Mouse (Mus musculus) hindbrain, embryonic 11.5 days (tissue): ENCODE measurements around the gene Gdf11. TPM values are rescaled to one million over a fixed set of nuclear protein-coding genes. Genes with fewer than 3 reads are reported as not detected.

Experiments used
- ATAC-seq: fragments of 200-750 bp; cut with Nextera tagmentation; 2 replicates; pipeline ENCODE4 v1.8.0; 2017; ENCODE audit warnings: mild to moderate bottlenecking, moderate TSS enrichment, moderate library complexity; ENCODE audit not compliant: low FRiP score
- DNase-seq: peaks from one replicate; pipeline ENCODE4 v3.0.0-alpha.2; 2015; ENCODE audit warnings: low spot score
- H3K27ac ChIP-seq: fragments of 300-500 bp; sonication (generic); 2 replicates; pipeline ENCODE4 v1.5.1; 2014; ENCODE audit warnings: mild to moderate bottlenecking, low read depth, low read length
- H3K27me3 ChIP-seq: fragments of 300-500 bp; sonication (generic); 2 replicates; pipeline ENCODE4 v1.6.1; 2014; ENCODE audit warnings: mild to moderate bottlenecking, low read length, moderate library complexity, mixed read lengths; ENCODE audit not compliant: control insufficient read depth, insufficient read depth
- H3K36me3 ChIP-seq: fragments of 300-500 bp; sonication (generic); 2 replicates; pipeline ENCODE4 v1.6.1; 2014; ENCODE audit warnings: mild to moderate bottlenecking, low read length, moderate library complexity, mixed read lengths; ENCODE audit not compliant: control insufficient read depth, insufficient read depth
- H3K4me1 ChIP-seq: fragments of 300-500 bp; sonication (generic); replicated peaks from 2 replicates; pipeline ENCODE4 v1.6.1; 2014; ENCODE audit warnings: low read length, mixed read lengths; ENCODE audit not compliant: control insufficient read depth, insufficient read depth
- H3K4me2 ChIP-seq: fragments of 300-500 bp; sonication (generic); replicated peaks from 2 replicates; pipeline ENCODE4 v1.6.1; 2014; ENCODE audit warnings: mild to moderate bottlenecking, low read depth, low read length
- H3K4me3 ChIP-seq: fragments of 300-500 bp; sonication (generic); 2 replicates; pipeline ENCODE4 v1.5.1; 2014; ENCODE audit warnings: low read depth, low read length
- H3K9ac ChIP-seq: fragments of 300-500 bp; sonication (generic); 2 replicates; pipeline ENCODE4 v1.6.1; 2014; ENCODE audit warnings: low read depth, low read length
- H3K9me3 ChIP-seq: fragments of 300-500 bp; sonication (generic); 2 replicates; pipeline ENCODE4 v1.6.1; 2016; ENCODE audit warnings: low read length; ENCODE audit not compliant: control insufficient read depth
- WGBS: fragments of 180-500 bp; shearing (Covaris S2); extraction: QIAGEN DNeasy Blood & Tissue Kit; methylation state at CpG from one replicate; pipeline ENCODE4 v1.1.7; 2014; 5-methylcytosine and 5-hydroxymethylcytosine counted together
- polyA plus RNA-seq: library from polyadenylated mRNA; unstranded; fragments of >200 nt; fragmentation: Nextera tagmentation; extraction: Ambion mirVana; gene quantifications from 2 replicates; pipeline ENCODE4 v1.2.1, GENCODE M21; 2014

Gene Gdf11
- polyA plus RNA-seq, 1 experiment from 2014 or later: 10.5 TPM

GRCm38 (mm10) chr10:128843260-128843659 lies 48.3 kb downstream of the Gdf11 start:
- DNase-seq (no peak), ATAC-seq (no peak)
- H3K27me3 ChIP-seq: no peaks in the 10 kb centered on the region
- H3K9me3 ChIP-seq: no peaks in the 10 kb centered on the region
- 94% methylated on average over 5 of the region's 5 CpGs for WGBS
- H3K27ac ChIP-seq: no peak overlapping the region
- H3K4me2 ChIP-seq: no peak overlapping the region
- no peak overlapping the region for H3K9ac ChIP-seq
- no peaks in the 10 kb centered on the region for H3K4me1 ChIP-seq
- no peak overlapping the region for H3K4me3 ChIP-seq
- H3K36me3 ChIP-seq: 0 out of 2 replicates have a peak, but pooled peaks cover 5% of the 10 kb centered on the region

GRCm38 (mm10) chr10:128840612-128841011 lies 50.9 kb downstream of the Gdf11 start:
- Histone ChIP-seq H3K4me2 (no peak overlapping the region), H3K27ac (no peak overlapping the region), H3K4me1 (no peaks in the 10 kb centered on the region), H3K36me3 (0 out of 2 replicates have a peak, but pooled peaks cover 5% of the 10 kb centered on the region), H3K27me3 (no peaks in the 10 kb centered on the region), H3K9me3 (no peaks in the 10 kb centered on the region), H3K9ac (no peak overlapping the region), H3K4me3 (no peak overlapping the region)
- DNase-seq (no peak), ATAC-seq (no peak)

GRCm38 (mm10) chr10:128839434-128839833 lies 52.1 kb downstream of the Gdf11 start:
- Histone ChIP-seq H3K36me3 (0 out of 2 replicates have a peak, but pooled peaks cover 5% of the 10 kb centered on the region), H3K4me1 (no peaks in the 10 kb centered on the region), H3K4me2 (no peak overlapping the region), H3K9ac (no peak overlapping the region), H3K9me3 (no peaks in the 10 kb centered on the region), H3K27ac (no peak overlapping the region), H3K4me3 (no peak overlapping the region), H3K27me3 (no peaks in the 10 kb centered on the region)
- ATAC-seq: no peak
- no peak for DNase-seq

- DNase-seq (no peak), ATAC-seq (no peak)
- peaks cover 3% of the 10 kb centered on the region; the same call in 1 of the 2 replicates for H3K36me3 ChIP-seq
These were observed 54.1 kb downstream of the Gdf11 start for GRCm38 (mm10) chr10:128837400-128837799.

More at GRCm38 (mm10) chr10:128837400-128837799, 54.1 kb downstream of the Gdf11 start:
- Histone ChIP-seq H3K9ac (no peak overlapping the region), H3K27me3 (no peaks in the 10 kb centered on the region), H3K9me3 (no peaks in the 10 kb centered on the region), H3K4me1 (no peaks in the 10 kb centered on the region), H3K4me3 (no peak overlapping the region), H3K27ac (no peak overlapping the region), H3K4me2 (no peak overlapping the region)

Other genes with a start within 250 kb of the Gdf11 start
- gene Ikzf4, start 245.7 kb downstream of the Gdf11 start, polyA plus RNA-seq: 4.3 and 4.9 TPM in 2 replicates
- gene Suox, start 217.6 kb downstream of the Gdf11 start, polyA plus RNA-seq: 12.0 and 14.8 TPM in 2 replicates
- gene Rab5b, start 195.5 kb downstream of the Gdf11 start, polyA plus RNA-seq: 76.0 and 83.0 TPM in 2 replicates
- gene Pmel, start 187.5 kb downstream of the Gdf11 start, polyA plus RNA-seq: 4.5 and 5.8 TPM in 2 replicates
- 75.2 and 86.5 TPM in 2 replicates for gene Cdk2, start 186.7 kb downstream of the Gdf11 start, polyA plus RNA-seq
- 5.0 and 6.2 TPM in 2 replicates for gene Dgka, start 146.9 kb downstream of the Gdf11 start, polyA plus RNA-seq
- gene Pym1, start 143.8 kb downstream of the Gdf11 start, polyA plus RNA-seq: 44.5 and 48.3 TPM in 2 replicates
- 0.27 and 0.49 TPM in 2 replicates for gene Mmp19, start 100.8 kb downstream of the Gdf11 start, polyA plus RNA-seq
- gene Dnajc14, start 87.7 kb downstream of the Gdf11 start, polyA plus RNA-seq: 31.8 and 34.7 TPM in 2 replicates
- 14.2 and 16.3 TPM in 2 replicates for gene Tmem198b, start 87.3 kb downstream of the Gdf11 start, polyA plus RNA-seq
- 282 and 286 TPM in 2 replicates for gene Sarnp, start 74.4 kb downstream of the Gdf11 start, polyA plus RNA-seq
- gene Ormdl2, start 70.1 kb downstream of the Gdf11 start, polyA plus RNA-seq: 64.8 and 66.4 TPM in 2 replicates
- 215 and 216 TPM in 2 replicates for gene Cd63, start 9.3 kb upstream of the Gdf11 start, polyA plus RNA-seq
- 11.6 and 12.1 TPM in 2 replicates for gene Rdh5, start 31.2 kb upstream of the Gdf11 start, polyA plus RNA-seq
- 260 and 269 TPM in 2 replicates for gene Bloc1s1, start 32.3 kb upstream of the Gdf11 start, polyA plus RNA-seq
- gene Itga7, start 42.1 kb upstream of the Gdf11 start, polyA plus RNA-seq: 1.7 and 3.0 TPM in 2 replicates
- gene Mettl7b, start 69.3 kb upstream of the Gdf11 start, polyA plus RNA-seq: not detected in 2 replicates
- gene Olfr9, start 97.7 kb upstream of the Gdf11 start, polyA plus RNA-seq: not detected in 2 replicates
- gene Olfr763, start 119.1 kb upstream of the Gdf11 start, polyA plus RNA-seq: not detected in 2 replicates
- gene Olfr764-ps1, start 148.2 kb upstream of the Gdf11 start, polyA plus RNA-seq: not detected in 2 replicates
- not detected in 2 replicates for gene Olfr765, start 158.3 kb upstream of the Gdf11 start, polyA plus RNA-seq
- gene Olfr766-ps1, start 177.3 kb upstream of the Gdf11 start, polyA plus RNA-seq: not detected in 2 replicates
- gene Olfr767, start 191.2 kb upstream of the Gdf11 start, polyA plus RNA-seq: not detected in 2 replicates
- gene Olfr768, start 207.7 kb upstream of the Gdf11 start, polyA plus RNA-seq: not detected in 2 replicates
- not detected in 2 replicates for gene Olfr769, start 226.1 kb upstream of the Gdf11 start, polyA plus RNA-seq
- not detected in 2 replicates for gene Olfr770, start 247.3 kb upstream of the Gdf11 start, polyA plus RNA-seq